Mouse (Mus musculus): Measurements from ENCODE around the gene Dync2li1. TPM values are rescaled to one million over a fixed set of nuclear protein-coding genes. Genes with fewer than 3 reads are reported as not detected.

Gene Dync2li1
- polyA plus RNA-seq, 1 experiment from 2014 or later = 34.2 TPM

DNA sequence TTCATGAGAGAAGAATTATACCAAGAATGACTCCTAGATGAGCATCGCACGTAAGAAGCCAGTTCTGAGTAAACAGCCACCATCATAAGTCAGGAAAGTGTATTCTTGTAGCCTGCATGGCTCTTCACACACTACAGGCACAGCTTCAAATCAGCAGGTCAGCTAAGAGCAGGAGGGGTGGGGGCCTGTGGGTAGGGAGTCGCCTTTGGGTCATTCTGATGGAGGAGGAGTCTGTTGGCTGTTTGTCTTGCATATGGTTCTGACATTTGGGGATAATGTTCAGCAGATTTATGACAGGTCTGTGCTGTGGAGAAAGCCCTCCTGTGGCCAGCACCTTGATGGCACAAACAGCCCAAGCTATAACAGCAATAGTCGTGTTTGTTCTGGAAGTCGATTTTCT lies 29.9 kb downstream of the Dync2li1 start:
- Histone ChIP-seq H3K9ac (no peak overlapping the region), H3K4me1 (peaks cover 13% of the 10 kb centered on the region), H3K4me3 (replicated peaks) (no peak overlapping the region), H3K27me3 (no peaks in the 10 kb centered on the region), H3K27ac (0 out of 2 replicates have a peak overlapping the region, but pooled peaks have one; percentile 31), H3K9me3 (no peaks in the 10 kb centered on the region), H3K4me2 (no peak overlapping the region), H3K36me3 (replicated peaks) (no peaks in the 10 kb centered on the region)
- ATAC-seq (ENCODE audit: low FRiP score) = no peak
- WGBS = 74% methylated on average over 5 of the region's 5 CpGs

DNA sequence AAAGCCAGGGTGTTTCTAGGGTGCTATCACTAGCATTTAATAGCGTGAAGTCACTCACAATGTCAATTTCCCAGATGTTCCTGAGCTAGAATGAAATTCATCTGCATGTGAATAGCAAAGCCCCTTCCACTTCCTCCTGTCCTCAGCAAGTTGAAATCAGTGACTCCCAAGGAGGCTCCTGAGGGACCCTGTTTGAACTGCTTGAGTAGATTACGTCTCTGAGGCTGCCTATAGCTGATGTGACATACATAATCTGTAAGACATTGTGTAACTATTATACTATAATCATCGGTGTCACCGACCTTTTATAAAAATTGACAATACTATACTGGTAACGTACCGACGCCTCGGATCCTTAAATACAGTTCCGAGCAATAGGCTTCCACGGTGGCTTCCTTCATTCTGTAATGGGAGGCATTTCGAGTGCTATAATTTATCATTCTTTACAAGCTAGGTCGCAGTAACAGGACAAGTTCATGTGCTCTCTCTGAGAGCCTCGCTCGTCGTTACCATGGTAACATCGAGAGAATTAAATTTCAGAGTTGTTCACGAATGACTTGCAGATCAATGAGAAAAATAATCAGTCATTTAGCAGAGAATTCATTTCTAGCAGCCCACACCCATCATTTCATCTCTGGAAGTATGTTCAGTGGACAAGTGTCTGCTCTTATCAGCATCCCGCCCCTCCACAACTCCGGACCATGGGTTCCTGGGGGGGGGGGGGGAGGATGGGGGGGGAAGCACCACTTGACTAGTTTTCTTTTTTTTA lies 30.5 kb downstream of the Dync2li1 start:
- Histone ChIP-seq H3K27ac (0 out of 2 replicates have a peak overlapping the region, but pooled peaks have one; percentile 31), H3K4me1 (peaks cover 13% of the 10 kb centered on the region), H3K27me3 (no peaks in the 10 kb centered on the region), H3K4me2 (no peak overlapping the region), H3K9me3 (no peaks in the 10 kb centered on the region), H3K9ac (no peak overlapping the region), H3K4me3 (replicated peaks) (no peak overlapping the region), H3K36me3 (replicated peaks) (no peaks in the 10 kb centered on the region)
- no peak; the same call in 1 of the 2 replicates for ATAC-seq (ENCODE audit: low FRiP score)
- 72% methylated on average over 19 of the region's 19 CpGs for WGBS

DNA sequence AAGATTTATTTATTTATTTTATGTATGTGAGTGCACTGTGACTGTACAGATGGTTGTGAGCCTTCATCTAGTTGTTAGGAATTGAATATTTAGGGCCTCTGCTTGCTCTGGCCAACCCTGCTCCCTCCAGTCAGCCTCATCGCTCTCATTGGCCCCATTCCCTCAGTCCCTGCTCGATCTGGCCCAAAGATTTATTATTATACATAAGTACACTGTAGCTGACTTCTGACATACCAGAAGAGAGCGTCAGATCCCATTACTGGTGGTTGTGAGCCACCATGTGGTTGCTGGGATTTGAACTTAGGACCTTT lies 31.1 kb downstream of the Dync2li1 start:
- no peaks in the 10 kb centered on the region for H3K36me3 ChIP-seq (replicated peaks)
- H3K4me1 ChIP-seq = peaks cover 13% of the 10 kb centered on the region
- H3K4me3 ChIP-seq (replicated peaks) = no peak overlapping the region
- no peak overlapping the region for H3K9ac ChIP-seq
- no peak; the same call in 1 of the 2 replicates for ATAC-seq (ENCODE audit: low FRiP score)
- no peak overlapping the region for H3K27ac ChIP-seq
- H3K27me3 ChIP-seq = no peaks in the 10 kb centered on the region
- no peak overlapping the region for H3K4me2 ChIP-seq
- 91% methylated on average over 3 of the region's 3 CpGs for whole genome bisulfite sequencing
- no peaks in the 10 kb centered on the region for H3K9me3 ChIP-seq

DNA sequence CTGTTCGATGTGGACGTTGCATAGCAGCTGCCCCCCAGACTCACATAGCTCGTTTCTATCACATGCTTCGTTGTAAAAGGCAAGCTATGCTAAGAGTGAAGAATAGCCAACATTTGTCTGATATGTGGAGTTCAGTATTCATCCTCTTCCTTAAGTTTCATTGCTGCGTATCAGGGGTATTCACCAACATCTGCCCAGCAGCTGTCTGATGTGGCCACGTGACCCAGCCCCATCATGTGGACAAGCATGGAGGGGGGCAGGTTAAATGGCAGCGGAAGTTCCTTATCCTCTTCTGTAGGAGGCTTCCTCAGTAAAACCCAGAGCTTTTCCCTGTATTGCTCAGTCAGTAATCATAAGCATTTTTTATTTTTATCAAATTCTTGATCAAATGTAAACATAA lies 31.5 kb downstream of the Dync2li1 start:
- no peak for ATAC-seq (ENCODE audit: low FRiP score)
- no peak overlapping the region for H3K9ac ChIP-seq
- H3K36me3 ChIP-seq (replicated peaks) = no peaks in the 10 kb centered on the region
- no peaks in the 10 kb centered on the region for H3K27me3 ChIP-seq
- no peaks in the 10 kb centered on the region for H3K9me3 ChIP-seq
- WGBS = 86% methylated on average over 7 of the region's 7 CpGs
- H3K4me2 ChIP-seq = no peak overlapping the region
- H3K27ac ChIP-seq = no peak overlapping the region
- peaks cover 13% of the 10 kb centered on the region for H3K4me1 ChIP-seq
- H3K4me3 ChIP-seq (replicated peaks) = no peak overlapping the region

DNA sequence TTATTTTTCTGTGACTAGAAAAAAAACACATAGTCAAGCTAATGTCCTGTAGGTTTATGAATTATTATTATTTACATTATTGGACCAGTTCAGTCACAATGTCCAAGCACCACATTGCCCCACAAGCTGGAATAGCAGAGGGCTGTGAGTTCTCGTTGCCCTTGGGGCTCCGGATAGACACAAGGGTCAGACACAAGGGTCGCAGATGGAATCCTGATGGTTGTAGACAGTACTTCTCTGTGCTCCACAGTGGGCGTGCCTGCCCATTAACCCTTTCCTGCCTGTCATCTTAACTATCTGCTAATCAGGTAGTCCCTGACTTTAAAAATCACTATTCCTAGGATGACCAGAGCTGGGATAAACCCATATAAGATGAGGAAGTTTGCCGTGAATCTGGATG lies 31.9 kb downstream of the Dync2li1 start:
- H3K36me3 ChIP-seq (replicated peaks) = no peaks in the 10 kb centered on the region
- no peaks in the 10 kb centered on the region for H3K27me3 ChIP-seq
- H3K4me1 ChIP-seq = peaks cover 13% of the 10 kb centered on the region
- H3K9me3 ChIP-seq = no peaks in the 10 kb centered on the region
- WGBS = 52% methylated on average over 5 of the region's 5 CpGs
- no peak for ATAC-seq (ENCODE audit: low FRiP score)
- no peak overlapping the region for H3K27ac ChIP-seq
- H3K4me2 ChIP-seq = no peak overlapping the region
- H3K4me3 ChIP-seq (replicated peaks) = no peak overlapping the region
- H3K9ac ChIP-seq = no peak overlapping the region

DNA sequence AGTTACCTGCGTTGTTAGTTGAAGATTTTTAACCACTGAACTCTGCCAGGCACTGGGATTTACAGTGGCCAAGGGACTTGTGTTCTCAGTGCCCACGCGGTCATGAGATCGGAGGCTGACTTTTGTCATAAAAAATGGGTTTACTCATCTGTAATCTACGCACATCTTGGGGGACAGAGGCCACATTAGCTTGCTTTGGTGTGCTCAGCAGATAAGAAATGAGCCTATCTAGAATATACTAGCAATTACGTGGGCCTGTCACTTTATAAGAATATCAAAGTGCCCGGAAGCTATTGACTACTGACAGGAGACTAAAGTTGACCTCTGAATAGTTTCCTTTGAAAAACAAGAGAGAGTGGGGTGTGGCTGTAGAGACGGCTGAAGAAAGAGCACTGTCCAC lies 32.7 kb downstream of the Dync2li1 start:
- no peaks in the 10 kb centered on the region for H3K36me3 ChIP-seq (replicated peaks)
- no peaks in the 10 kb centered on the region for H3K9me3 ChIP-seq
- no peak overlapping the region for H3K9ac ChIP-seq
- ATAC-seq (ENCODE audit: low FRiP score) = no peak
- no peak overlapping the region for H3K4me2 ChIP-seq
- WGBS = 79% methylated on average over 8 of the region's 8 CpGs
- no peak overlapping the region for H3K27ac ChIP-seq
- H3K4me1 ChIP-seq = peaks cover 13% of the 10 kb centered on the region
- no peak overlapping the region for H3K4me3 ChIP-seq (replicated peaks)
- no peaks in the 10 kb centered on the region for H3K27me3 ChIP-seq

DNA sequence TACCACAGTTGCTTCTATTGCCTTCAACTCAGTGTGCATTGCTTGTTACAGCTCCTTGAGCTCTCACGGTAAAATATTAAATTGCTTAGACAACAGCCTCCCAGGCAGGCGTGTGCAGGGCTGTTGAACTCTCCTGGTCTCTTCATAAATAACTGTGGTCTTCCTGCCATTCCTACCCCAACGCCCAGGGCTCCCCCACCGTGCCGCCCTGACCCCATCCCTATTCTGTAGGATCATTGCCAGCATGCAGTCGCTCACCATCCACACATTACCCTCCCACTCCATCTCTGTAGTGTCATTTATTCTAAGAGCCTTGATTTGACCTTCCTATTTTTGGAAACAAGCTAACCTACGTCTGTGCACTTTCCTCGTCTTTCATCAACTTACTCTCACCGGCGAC lies 38.8 kb downstream of the Dync2li1 start:
- Histone ChIP-seq H3K9ac (no peak overlapping the region), H3K27me3 (no peaks in the 10 kb centered on the region), H3K27ac (no peak overlapping the region), H3K36me3 (replicated peaks) (no peaks in the 10 kb centered on the region), H3K4me3 (replicated peaks) (no peak overlapping the region), H3K4me2 (no peak overlapping the region), H3K9me3 (no peaks in the 10 kb centered on the region), H3K4me1 (0 out of 2 replicates have a peak, but pooled peaks cover 5% of the 10 kb centered on the region)
- 72% methylated on average over 10 of the region's 10 CpGs for WGBS
- no peak for ATAC-seq (ENCODE audit: low FRiP score)

DNA sequence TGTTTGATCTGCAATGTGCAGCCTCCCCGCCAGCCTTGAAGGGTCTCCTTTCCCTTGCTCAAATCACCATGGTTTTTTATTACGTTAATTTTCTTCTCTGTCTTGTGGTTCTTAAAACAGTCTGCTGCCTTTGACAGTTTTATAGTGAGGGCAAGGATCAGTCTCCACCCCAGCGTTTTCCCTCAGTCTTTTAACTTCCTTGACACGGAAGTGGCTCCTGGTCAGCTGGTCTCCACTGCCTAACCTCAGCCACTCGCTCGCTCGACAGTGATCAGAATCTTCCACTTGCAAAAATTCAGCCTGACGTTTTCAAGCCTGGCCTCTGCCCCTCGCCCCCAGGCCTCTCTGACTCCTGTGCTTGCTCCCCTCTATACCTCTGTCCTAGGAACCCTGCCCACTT lies 39.4 kb downstream of the Dync2li1 start:
- Histone ChIP-seq H3K27me3 (no peaks in the 10 kb centered on the region), H3K27ac (no peak overlapping the region), H3K4me3 (replicated peaks) (no peak overlapping the region), H3K9me3 (no peaks in the 10 kb centered on the region), H3K4me1 (0 out of 2 replicates have a peak, but pooled peaks cover 5% of the 10 kb centered on the region), H3K36me3 (replicated peaks) (no peaks in the 10 kb centered on the region), H3K9ac (no peak overlapping the region), H3K4me2 (no peak overlapping the region)
- ATAC-seq (ENCODE audit: low FRiP score) = no peak
- WGBS = 63% methylated on average over 9 of the region's 9 CpGs

DNA sequence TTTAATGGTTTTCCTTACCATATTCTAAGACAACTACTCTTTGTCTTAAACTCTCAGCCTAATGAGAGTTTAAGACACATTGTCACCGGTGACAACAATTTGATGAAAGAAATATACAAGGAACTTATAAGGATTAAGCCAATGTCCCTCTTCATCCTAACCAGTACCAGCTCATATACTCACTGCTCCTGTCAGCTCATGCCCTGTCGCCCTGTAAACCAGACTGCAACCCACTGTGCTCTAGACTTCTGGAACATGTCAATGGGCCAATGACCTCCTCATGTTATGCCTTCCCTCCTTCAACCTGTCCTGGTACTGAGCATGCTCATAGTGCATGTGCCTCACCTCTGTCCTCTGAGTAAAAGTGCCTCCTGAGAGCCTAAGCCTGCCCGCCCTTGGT lies 41.6 kb downstream of the Dync2li1 start:
- Histone ChIP-seq H3K4me3 (replicated peaks) (no peak overlapping the region), H3K9me3 (no peaks in the 10 kb centered on the region), H3K27ac (no peak overlapping the region), H3K9ac (no peak overlapping the region), H3K36me3 (replicated peaks) (no peaks in the 10 kb centered on the region), H3K4me1 (0 out of 2 replicates have a peak, but pooled peaks cover 5% of the 10 kb centered on the region), H3K27me3 (peaks cover 8% of the 10 kb centered on the region), H3K4me2 (no peak overlapping the region)
- no peak for ATAC-seq (ENCODE audit: low FRiP score)
- WGBS = 91% methylated on average over 3 of the region's 3 CpGs

DNA sequence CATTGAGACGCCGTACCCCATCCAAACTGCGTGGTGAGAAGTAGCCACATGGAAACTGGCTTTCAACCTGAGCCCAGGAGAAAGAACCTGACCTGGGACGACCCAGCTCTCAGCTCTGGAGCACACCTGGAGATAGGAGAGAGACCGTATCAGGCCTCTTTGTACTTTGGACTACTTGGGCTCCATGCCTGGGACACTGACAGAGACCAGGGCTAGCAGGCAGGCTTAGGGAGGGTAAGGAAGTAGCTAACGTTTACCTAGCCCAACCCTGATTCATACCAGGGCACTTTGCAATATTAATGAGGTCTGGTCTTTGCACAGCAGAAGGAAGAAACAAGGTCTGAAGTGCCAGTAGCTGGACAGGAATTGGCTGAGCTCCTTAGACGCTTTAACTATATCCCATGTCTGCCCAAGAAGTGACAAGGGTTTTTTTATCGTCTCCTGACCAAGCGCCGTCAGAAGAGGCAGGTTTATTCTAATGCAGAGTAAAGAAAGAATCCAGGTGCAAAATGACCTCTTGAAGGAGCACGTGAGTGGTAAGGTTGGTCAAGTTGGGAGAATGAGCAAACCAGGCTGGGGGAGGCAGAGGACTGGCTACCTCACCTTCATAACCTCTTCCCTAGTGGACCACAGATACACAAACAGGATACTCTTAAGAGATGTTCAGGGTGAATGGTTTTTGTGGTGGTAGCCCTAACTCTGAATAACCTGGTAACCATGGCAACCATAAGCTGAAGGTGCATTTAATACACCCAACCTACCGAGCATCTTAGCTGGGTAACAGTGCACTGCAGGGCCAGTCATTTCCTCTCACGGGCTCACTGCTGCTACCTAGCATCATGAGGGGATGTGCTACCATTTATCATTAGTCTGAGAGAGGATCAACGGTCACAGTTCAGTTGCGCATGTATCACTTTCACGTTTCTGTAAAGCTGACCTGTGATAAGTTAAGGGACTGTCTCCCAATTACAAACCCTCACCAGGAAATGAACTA lies 46.4 kb downstream of the Dync2li1 start:
- Histone ChIP-seq H3K27me3 (peaks cover 34% of the 10 kb centered on the region), H3K4me1 (peaks cover 15% of the 10 kb centered on the region), H3K27ac (no peak overlapping the region), H3K9ac (no peak overlapping the region), H3K9me3 (no peaks in the 10 kb centered on the region), H3K4me3 (replicated peaks) (no peak overlapping the region), H3K36me3 (replicated peaks) (no peaks in the 10 kb centered on the region), H3K4me2 (no peak overlapping the region)
- no peak for ATAC-seq (ENCODE audit: low FRiP score)
- 79% methylated on average over 16 of the region's 16 CpGs for WGBS

DNA sequence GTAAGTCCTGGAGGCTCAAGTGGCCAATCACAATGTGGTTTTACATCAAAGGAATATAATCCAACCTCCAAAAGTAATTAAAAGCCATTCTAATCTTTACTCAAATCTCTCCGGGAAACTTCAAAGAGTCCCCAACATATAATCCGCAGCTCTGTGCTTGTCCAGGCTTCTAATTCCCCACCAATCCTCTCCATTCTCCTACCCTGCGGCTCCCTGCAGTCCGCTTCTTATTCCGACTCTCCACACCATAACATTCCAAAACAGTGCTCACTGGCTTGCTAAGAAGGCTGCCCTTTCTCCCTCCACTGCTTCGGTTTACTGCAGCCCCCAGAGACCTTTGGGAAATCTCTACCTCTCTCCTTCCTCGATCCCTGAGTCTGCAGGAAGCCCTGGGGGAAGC lies 47.8 kb downstream of the Dync2li1 start:
- Histone ChIP-seq H3K4me2 (no peak overlapping the region), H3K36me3 (replicated peaks) (no peaks in the 10 kb centered on the region), H3K27me3 (peaks cover 34% of the 10 kb centered on the region), H3K9ac (no peak overlapping the region), H3K4me1 (peaks cover 15% of the 10 kb centered on the region), H3K9me3 (no peaks in the 10 kb centered on the region), H3K27ac (no peak overlapping the region), H3K4me3 (replicated peaks) (no peak overlapping the region)
- 1% methylated on average over 7 of the region's 7 CpGs for WGBS
- ATAC-seq (ENCODE audit: low FRiP score) = no peak

DNA sequence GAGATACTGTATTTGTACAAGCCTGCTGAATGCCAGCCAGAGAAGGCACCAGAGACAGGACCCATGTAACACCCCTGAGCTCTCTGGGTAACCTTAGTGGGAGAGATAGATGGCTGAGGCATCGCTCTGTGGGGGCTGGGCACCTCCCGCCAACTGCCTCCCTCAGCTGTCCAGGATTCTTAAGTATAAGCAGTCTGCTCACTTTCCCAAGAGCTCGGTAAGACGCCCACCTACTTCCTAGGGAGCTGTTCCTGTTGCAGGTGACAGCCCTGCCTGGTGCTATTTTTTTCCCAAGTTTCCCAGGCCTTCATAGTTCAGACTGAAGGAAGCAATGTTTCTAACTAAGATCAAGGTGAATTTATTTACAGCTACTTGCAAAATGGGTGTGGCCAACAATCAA lies 48.9 kb downstream of the Dync2li1 start:
- no peaks in the 10 kb centered on the region for H3K36me3 ChIP-seq (replicated peaks)
- peaks cover 34% of the 10 kb centered on the region for H3K27me3 ChIP-seq
- H3K4me3 ChIP-seq (replicated peaks) = no peak overlapping the region
- WGBS = 71% methylated on average over 4 of the region's 4 CpGs
- no peak overlapping the region for H3K9ac ChIP-seq
- H3K27ac ChIP-seq = no peak overlapping the region; the same call in 1 of the 2 replicates
- H3K4me2 ChIP-seq = no peak overlapping the region
- no peaks in the 10 kb centered on the region for H3K9me3 ChIP-seq
- ATAC-seq (ENCODE audit: low FRiP score) = no peak
- H3K4me1 ChIP-seq = peaks cover 15% of the 10 kb centered on the region
